Mouse (Mus musculus): ENCODE results near the gene Folr2. TPM values are rescaled to one million over a fixed set of nuclear protein-coding genes. Genes with fewer than 3 reads are reported as not detected.
A peak's percentile ranks its signal among the peaks of the same experiment; 100 is the strongest.

The Folr2 gene
- total RNA-seq (2015) (not detected in 2 replicates), total RNA-seq (2017) (not detected in 2 replicates)

- ATAC-seq (replicated peaks; ENCODE audit: poor library complexity), result no peak
Measured at GRCm38 (mm10) chr7:101857094-101857493, at the start of gene Folr2. TSS of gene Folr2 (minus strand) at chr7:101857194.

DNA sequence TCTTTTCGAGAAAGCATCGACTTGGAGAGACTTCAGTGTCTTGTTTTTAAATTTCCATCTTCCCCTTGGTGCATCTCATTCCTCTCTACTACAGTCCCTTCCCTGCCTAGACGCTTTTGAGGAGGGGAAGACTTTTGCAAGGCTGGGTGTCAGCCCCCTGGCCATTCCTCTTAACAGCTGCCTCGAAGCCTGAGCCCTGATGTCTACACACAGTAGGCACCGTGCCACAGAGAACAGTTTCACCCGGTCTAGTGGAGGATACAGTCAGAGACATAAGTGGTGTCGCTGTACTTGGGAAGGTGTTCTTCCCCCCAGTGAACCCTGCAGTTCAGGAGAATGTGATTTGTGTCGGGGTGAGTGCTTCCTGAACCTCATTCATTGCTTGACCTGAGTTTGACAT lies 49.7 kb upstream of the Folr2 start:
- no peak for ATAC-seq (replicated peaks; ENCODE audit: poor library complexity)

GRCm38 (mm10) chr7:101906287-101906681 lies 49.3 kb upstream of the Folr2 start, which contains the start of gene Tomt:
TSS of gene Tomt (minus strand) at chr7:101906359.
- ATAC-seq (replicated peaks; ENCODE audit: poor library complexity), result no peak

DNA sequence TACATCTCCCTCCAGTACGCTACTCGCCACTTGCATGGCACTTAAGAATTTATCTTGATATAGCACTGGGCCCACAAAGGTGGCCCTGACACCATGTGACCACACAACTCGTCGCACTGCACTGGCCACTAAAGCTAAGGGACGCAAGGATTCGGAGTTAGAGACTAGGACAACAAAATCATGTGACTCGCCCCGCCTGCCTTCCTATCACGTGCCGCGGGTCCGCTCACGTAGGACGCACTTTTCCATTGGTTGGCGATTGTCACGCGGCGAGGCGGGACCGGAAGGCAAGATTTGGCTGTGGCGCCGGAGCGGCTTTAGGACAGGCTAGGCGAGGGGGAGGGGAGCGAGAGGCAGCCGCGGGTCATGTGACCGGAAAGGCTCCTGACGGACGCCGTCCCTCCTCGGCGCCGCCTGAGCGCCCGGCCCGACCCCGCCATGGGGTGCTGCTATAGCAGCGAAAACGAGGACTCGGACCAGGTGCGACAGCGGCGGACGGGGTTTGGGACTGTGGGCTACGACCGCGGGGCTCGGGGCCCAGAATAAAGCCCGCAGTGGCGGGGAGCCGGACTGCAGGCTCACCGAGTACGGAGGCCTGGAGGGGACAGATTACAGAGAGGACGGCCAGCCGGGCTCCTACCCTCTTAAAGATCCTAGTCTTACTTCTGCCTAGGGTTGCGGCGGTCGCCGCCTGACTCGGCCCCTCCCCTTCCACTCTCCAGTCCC lies 48.7 kb upstream of the Folr2 start, which contains the start of gene Lamtor1:
Gene Lamtor1, plus strand, starts transcription at position 344 of the 726 bp plus-strand sequence.
- ATAC-seq (replicated peaks; ENCODE audit: poor library complexity), result peak; percentile 90

GRCm38 (mm10) chr7:101902846-101903245 lies 45.9 kb upstream of the Folr2 start:
- no peak for ATAC-seq (replicated peaks; ENCODE audit: poor library complexity)

- ATAC-seq (replicated peaks; ENCODE audit: poor library complexity), result no peak
Measured at GRCm38 (mm10) chr7:101901969-101902368, 45.0 kb upstream of the Folr2 start.

DNA sequence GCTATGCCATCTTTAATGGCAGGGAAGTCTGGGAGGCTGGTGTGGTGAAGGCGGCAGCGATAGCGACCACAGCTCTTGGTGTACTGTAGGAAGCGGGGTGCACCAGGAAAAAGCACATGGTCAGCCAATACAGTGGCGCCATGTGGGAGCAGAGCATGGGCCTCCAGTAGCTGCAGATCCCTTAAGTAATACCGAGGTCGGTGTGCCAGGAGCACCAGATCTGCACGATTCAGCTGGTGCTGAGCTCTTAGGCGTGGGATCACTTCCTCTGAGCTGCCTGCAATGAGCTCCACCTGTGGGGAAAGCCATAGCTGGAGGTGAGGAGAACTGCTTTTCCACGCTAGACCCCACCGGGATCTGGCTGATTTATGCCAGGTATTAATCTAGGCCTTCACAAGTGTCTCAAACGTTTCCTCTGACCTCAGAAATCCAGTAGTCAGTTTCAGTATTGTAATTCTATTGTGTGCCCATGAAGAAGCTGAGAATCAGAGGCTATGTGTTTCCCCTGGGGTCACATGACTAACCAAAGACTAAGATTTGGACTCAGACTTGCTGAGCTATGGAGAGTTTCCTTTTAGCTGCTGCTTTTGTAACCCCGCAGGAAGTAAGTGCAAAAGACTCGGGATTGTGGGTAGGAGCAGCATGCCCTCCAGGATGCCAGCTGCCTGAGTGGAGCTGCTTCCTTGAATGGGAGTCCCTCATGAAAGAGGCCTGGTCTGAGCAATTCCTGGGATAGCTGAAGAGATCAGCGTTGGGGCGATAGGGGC lies 43.5 kb upstream of the Folr2 start:
- no peak for ATAC-seq (replicated peaks; ENCODE audit: poor library complexity)

DNA sequence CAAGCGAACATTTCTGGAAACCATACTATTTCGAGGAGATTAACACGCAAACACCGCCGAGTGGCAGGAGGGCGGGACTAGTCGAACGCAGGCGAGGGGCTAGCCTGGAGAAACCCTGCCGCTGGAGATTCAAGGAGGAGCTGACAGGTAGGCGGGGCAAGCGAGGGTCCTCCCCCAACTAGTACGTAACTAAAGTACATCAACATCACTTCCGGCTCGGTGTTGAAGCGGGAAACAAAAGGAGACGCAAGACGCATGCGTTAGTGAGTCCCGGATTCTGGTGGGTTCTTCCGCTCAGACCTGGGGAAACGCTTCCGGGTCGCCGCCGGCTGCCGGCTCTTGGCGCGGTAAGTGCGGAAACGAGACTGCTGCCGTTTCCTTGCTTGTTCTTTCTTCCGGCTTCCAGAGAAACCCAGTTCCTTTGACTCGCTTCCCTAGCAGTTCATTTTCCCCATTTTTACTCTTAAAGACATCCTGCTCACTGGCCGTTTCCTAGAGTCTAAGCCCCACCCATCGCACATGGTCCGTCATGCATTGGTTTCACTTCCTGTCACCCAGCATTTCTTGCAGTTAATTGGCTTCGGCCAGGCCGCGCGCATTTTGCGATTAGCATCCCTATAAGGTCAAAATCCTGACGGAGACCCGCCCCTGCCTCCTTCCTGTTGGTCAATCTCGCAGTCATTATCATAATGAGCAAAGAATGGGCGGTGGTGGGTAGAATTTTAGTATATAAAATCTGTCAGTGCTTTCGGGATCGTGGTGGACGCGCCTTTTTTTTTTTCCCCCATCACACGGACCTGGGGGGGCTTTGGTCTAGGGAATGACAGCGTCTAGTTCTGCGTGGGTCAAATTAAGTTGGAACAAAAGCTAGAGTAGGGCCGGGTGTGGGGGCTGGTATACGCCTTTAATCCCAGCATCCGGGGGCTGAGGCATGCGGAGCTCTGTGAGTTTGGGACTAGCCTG lies 39.4 kb upstream of the Folr2 start:
- peak; percentile 93 for ATAC-seq (replicated peaks; ENCODE audit: poor library complexity)

GRCm38 (mm10) chr7:101895695-101896094 lies 38.7 kb upstream of the Folr2 start:
- no peak for ATAC-seq (replicated peaks; ENCODE audit: poor library complexity)

GRCm38 (mm10) chr7:101888460-101888859 lies 31.5 kb upstream of the Folr2 start:
- no peak for ATAC-seq (replicated peaks; ENCODE audit: poor library complexity)

DNA sequence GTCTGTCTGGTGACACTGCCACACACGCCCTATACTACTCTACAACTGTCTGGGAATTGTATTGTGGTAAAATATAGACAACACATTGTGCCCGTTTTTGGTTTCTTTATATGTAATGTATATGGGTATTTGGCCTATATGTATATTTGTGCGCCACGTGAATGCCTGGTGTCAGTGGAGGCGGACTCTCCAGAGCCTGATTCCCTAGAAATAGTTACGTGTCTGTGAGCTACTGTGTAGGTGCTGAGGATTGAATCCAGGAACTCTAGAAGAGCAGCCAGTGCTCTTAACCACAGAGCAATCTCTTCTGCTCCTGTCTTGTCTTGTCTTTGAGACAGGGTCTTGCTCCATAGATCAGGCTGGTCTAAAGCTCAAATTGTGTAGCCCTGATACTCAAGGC lies 29.3 kb upstream of the Folr2 start:
- ATAC-seq (replicated peaks; ENCODE audit: poor library complexity), result no peak

- ATAC-seq (replicated peaks; ENCODE audit: poor library complexity), result peak; percentile 50; the same call in 1 of the 2 replicates
Measured at GRCm38 (mm10) chr7:101884160-101884559, 27.2 kb upstream of the Folr2 start.

DNA sequence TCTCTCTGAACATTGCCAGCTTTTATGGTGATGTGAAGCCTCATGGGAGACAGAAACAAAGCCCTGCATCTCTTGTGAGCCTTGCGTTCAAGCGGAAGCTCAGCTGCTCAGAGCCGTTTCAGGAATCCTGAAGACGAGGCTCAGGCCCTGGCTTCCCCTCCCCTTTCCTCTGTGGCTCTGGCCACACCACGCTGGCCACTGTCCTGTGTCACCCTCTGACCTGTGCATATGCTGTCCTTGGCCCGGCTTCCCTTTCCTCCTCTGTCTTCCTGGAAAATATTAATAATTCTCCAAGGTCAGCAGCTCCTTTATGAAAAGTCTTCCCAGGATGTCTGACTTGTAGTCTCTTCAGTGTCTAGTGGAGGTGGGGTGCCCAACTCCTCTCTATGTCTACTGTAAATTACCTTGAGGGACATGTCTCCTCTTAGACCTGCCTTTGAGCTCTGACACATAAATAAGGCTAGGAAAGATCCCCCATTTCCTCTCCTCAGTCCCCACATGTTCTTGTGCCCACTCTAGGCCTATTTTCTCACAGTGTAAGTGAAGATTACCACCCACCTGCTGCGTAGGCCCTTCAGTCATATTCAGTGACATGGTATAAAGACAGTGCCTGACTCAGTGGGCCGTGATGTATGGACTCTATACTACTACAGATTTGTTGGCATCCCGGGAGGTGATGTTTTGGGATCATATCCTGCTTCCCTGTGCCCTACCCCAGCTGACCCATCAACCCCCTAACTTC lies 25.6 kb upstream of the Folr2 start:
- ATAC-seq (replicated peaks; ENCODE audit: poor library complexity), result no peak

DNA sequence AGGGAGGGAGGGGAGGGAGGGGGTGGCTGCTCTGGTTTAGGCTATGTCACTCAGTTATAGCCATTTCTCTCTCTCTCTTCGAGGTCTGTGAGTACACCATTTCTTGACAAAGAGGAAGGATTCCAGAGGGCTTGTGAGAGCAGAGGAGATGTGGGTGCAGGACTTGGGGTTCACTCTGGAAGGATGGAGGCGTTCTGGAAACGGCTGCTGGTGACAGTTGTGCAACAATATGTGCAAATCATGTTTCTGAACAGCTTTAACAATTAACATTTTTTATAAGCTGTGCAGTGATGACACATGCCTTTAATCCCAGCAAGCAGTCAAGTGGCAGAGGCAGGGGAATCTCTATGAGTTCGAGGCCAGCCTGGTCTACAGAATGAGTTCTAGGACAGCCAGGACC lies 23.9 kb upstream of the Folr2 start:
- peak; percentile 26; the same call in 1 of the 2 replicates for ATAC-seq (replicated peaks; ENCODE audit: poor library complexity)

DNA sequence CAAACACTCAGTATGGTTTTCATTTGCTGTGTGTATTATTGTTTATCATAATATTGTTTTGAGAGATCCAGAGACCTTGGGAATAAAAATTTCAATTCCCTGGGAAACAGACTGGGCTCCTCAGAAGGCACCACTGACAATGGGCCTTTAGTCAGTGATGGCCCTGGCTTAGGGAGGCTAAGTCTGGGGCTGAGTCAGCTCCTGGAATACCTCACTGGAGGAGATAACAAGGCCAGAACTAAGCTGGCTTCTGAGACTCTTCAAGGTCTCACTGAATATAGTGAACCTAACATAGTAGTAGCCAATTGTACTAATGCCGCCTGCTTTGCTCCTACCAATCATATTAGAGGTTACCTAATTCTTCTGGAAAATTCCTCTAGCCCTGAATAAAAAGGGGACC lies 19.0 kb upstream of the Folr2 start:
- no peak for ATAC-seq (replicated peaks; ENCODE audit: poor library complexity)

- ATAC-seq (replicated peaks; ENCODE audit: poor library complexity), result peak; percentile 57
Measured at GRCm38 (mm10) chr7:101871296-101871695, 14.3 kb upstream of the Folr2 start.

DNA sequence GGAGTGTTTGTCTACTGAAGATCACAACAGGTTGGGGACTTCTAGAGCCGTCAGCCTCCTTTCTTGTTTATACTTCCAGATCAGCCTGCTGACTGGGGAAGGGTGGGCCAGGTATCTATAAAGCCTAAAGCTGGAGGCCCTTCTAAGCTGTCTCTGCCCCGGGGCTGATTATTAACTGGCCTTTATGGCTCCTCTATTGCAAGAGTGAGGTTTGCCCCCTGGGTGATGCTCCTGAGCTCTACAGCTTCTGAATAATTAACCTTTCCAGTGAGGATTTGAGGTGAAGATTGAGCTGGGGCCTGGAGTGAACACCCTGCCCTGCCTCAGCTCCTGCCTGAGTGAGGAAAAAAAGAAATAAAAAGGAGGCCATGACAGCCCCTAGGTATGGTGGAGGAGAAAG lies 13.6 kb upstream of the Folr2 start, which contains the start of gene Folr1:
Gene Folr1, minus strand, starts transcription at position 160 of the 400 bp plus-strand sequence.
- ATAC-seq (replicated peaks; ENCODE audit: poor library complexity), result no peak

DNA sequence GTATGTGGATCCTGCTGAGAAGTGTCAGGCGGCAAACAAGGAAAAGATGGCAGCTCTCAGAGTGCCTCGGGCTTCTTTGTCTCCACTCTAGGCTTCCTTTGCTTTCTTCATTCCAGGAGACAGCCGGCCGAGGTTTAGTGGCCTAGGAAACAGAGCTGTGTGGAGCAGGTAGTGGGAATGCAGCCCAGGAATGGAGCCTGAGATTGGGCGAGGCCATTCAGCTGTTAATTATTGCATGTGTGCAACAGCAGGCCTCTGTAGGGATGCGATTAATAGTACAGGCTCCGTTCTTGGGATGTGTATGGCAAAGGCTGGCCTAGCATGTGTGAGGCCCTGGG lies 12.1 kb upstream of the Folr2 start:
- ATAC-seq (replicated peaks; ENCODE audit: poor library complexity), result no peak

- peak; percentile 69 for ATAC-seq (replicated peaks; ENCODE audit: poor library complexity)
Measured at GRCm38 (mm10) chr7:101868241-101869162, 11.5 kb upstream of the Folr2 start.
